ENCODE assay signal across 8 mouse cellular contexts in the genomic region with DNA sequence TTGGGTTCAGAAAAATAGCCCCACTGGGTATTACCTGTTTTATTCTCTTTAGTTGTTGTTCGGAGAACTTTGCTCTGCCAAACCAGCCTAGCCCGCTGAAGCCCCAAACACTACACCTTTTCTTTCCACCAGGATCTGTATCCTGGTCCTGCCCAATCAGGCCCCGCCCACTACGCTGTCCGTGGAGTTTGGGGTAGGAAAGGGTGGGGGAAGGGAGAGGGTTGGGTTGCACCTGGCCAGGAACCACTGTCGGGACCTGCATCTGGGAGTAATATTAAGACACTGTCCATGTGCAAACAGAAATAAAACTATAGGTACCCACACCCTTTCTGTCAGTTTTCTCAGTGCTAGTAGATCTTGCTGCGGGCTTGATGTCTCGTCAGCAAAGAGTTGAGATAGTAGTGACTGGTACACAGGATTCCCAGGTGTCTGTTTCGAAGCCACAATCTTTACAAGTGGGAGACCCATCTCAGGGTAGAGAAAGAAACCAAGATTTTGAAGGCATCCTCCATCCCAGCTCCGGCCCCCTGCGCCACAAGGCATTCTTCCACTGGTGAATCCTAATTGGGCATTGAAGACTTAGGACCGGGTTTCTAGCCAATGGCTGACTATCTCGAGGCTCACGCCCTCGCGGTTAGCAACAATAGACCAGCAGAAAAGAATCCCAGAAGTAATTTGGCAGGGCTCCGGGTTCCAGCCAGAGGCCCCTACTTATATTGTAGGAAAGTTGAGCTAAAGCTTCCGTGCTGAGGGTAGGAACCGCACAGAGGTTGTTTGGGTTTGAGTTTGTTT. TPM values are rescaled to one million over a fixed set of nuclear protein-coding genes. Genes with fewer than 3 reads are reported as not detected.
A peak's percentile ranks its signal among the peaks of the same experiment; 100 is the strongest.
DNase-seq lines count a peak whose midpoint lies in the region; ATAC-seq lines count a peak whose summit lies in the region.

A gene (minus strand): TSS at position 529 of the 792 bp plus-strand sequence.

- H3K9ac ChIP-seq in heart, embryonic 12.5 days, result peak within 1 kb of the TSS; percentile 57; the same call in 1 of the 2 replicates

- peaks cover 16% of the 10 kb centered on the region for H3K4me1 ChIP-seq in heart, embryonic 12.5 days (replicated peaks)

- ATAC-seq in heart, embryonic 12.5 days (ENCODE audit: insufficient number of reproducible peaks, low FRiP score), result peak; percentile 36; the same call in 1 of the 2 replicates

- H3K27ac ChIP-seq in heart, embryonic 12.5 days (ENCODE audit: poor library complexity, severe bottlenecking), result no peak within 1 kb of the TSS

- DNase-seq in ES-CJ7 (ENCODE audit: low read depth, low spot score), result peak; percentile 83
- DNase-seq in c-Kit-positive CD71-positive TER-119-positive erythroid progenitor cells, embryonic 14.5 days (ENCODE audit: low spot score), result peak; percentile 22
- peak; percentile 29 to 65 for DNase-seq in kidney, postnatal 36 days
- DNase-seq in lung, postnatal 4 days, result peak; percentile 57 to 69
- peak; percentile 33 for DNase-seq in yolk sac, embryonic 10.5 days (ENCODE audit: low spot score)
- no peak for DNase-seq in layer of hippocampus, adult 8-10 months (ENCODE audit: low spot score in 2 of 2)
- no peak for DNase-seq in cerebellum, adult 9-10 months

- peak within 1 kb of the TSS; percentile 48 for H3K4me3 ChIP-seq in heart, embryonic 12.5 days

- H3K9me3 ChIP-seq in heart, embryonic 12.5 days (replicated peaks), result no peaks in the 10 kb centered on the region

- WGBS in heart, embryonic 12.5 days, result 5% methylated on average over 19 of the region's 19 CpGs

- no peaks in the 10 kb centered on the region for H3K36me3 ChIP-seq in heart, embryonic 12.5 days

- peak within 1 kb of the TSS; percentile 83 for H3K4me2 ChIP-seq in heart, embryonic 12.5 days

- no peaks in the 10 kb centered on the region for H3K27me3 ChIP-seq in heart, embryonic 12.5 days (replicated peaks)

RNA-seq across cellular contexts. Expression of the gene that starts here (rescaled TPM):
- 2.3 TPM in 2 replicates for polyA plus RNA-seq in heart, embryonic 12.5 days (2016; fragmentation: Nextera tagmentation; extraction: Ambion mirVana)
- under 1 TPM in 2 of 4 experiments, not detected in 2; 0.23 to 0.45 TPM for total RNA-seq in layer of hippocampus, adult 8-10 months (2022)

Comparison
In these comparisons a context has a peak if more than half of its experiments do, and no peak if none do; other contexts are left out.
1. DNase-seq: peak in ES-CJ7 (single experiment), c-Kit-positive CD71-positive TER-119-positive erythroid progenitor cells, embryonic 14.5 days (single experiment), kidney, postnatal 36 days (2 of 2), lung, postnatal 4 days (2 of 2) and yolk sac, embryonic 10.5 days (single experiment); none in layer of hippocampus, adult 8-10 months (0 of 2) and cerebellum, adult 9-10 months (single experiment).